Mouse (Mus musculus) cerebellum, adult 9-10 months (tissue): ENCODE data around the gene Igsf9.

ENCODE experiments used
- DNase-seq: peaks from one replicate; pipeline ENCODE4 v3.0.0; 2022

The Igsf9 gene

DNA sequence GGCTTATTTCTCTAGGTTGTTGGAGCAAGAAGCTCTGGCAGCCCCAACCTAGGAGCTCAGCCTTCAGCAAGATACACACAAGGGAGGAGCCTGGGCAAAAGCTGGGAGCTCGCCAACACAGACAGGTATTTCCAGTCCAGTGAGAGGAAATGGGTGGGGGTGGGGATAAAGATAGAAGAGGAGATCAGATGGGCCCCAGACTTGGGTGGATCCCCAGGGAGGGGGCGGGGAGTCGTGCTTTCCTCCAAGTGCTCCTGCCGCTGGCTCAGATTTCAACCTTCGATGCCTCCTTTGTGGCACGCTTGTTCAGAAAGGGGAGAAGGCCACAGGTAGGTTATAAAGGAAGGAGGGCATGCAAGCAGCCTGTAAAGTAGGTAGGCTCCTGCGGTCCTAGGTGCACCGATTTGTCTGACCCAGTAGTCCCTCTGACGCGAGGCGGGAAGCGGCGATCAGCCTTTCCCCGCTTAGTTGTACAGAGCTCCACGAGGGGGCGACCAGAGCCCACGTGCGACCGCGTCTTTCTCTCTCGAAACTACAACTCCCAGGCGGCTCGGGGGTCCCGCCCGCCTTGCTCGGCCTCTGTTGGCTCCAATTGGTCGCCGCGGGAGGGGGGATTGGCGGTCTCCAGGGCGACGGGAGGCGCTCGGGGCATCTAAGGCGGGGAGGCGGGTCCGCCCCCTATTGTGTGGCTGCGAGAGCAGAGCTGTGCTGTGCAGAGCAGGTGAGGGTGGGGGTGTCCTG lies at the start of gene Igsf9:
Gene Igsf9 (plus strand): TSS at position 249 of the 741 bp plus-strand sequence.
- peak; percentile 83 for DNase-seq

DNA sequence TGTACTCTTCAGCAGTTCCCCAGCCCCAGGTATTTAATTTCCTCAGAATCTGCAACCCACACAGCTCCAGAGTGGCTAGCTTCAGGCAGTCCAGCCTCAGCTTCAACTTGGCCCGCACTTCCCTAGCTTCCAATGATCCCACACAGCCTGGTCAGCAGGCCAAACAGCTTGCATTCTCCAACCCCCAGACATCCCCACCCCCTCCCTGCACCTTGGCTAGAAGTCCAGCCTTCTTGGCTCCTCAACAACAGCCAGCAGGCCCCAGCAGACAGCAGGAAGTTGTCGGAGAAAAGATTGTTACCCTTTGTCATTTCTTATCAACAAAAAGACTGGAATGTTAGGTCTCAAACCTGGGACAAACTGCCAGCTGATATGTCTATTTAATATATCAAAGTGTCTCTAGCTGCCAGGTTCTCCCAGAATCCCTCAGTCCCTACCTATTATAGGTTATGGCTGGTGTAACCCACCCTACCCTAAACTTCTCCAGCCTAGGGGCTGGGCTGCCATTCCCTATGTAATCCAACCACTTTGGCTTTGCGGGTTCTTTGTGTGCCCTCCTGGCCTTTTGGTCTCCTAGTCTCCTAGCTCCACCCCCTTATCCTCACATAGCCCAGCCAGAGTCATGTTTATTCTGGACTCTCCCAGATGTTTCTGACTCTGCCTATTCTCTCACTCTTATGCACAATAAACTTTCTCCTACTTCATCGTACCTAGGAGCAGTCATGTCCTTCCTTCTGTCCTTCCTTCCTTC lies 49.6 kb upstream of the Igsf9 start:
- DNase-seq, result no peak

DNA sequence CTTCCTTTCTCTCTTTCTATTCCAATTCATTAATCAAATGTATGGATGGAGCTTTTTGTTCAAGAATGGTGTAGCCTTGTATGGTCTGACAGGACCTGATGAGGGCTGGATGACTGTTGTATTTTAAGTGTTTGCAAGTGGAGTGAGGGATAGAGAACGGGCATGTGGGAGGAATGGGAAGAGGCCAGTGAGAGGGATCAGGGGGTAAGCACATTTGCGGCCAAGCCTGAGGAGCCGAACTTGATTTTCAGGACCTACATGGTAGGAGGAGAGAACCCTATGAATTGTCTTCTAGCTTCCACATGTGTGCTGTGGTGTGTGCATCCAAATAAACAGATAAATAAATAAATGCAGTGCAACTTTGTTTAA lies 49.0 kb upstream of the Igsf9 start:
- DNase-seq, result no peak

DNA sequence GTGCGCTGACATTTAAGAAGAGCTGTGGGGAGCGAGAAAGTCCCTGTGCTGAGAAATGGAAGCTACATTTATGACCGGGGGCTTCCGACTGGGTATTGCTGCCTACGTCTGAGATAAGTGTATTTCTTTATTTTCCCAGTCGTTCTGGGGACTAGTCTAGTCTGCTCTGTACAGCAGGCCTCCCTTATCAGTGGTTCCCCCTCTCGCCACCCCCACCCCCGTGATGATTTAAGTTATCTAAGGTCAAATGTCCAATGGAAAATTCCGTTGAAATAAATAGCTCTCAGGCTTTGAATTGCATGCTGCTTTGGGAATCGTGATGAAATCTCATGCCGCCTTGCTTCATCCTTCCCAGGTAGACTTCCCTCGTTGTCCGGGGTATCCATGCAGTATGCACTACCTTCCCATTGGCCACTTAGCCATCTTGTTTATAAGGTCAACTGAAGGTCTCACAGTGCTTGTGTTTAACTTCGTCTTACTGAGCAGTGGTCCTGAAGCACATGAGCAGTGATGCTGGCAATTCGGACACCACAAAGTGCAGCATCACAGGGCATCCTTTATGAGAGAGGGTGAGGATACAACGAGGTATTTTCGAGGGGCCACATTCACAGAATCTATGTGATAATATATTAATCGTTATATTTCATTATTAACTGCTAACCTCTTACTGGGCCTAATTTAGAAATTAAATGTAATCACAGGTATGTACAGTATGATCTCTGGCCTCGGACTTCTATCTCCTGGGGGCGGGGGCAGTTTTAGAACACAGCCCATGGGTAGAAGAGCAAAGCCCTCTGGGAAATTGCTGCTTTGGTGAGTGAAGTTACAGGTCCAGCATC lies 48.4 kb upstream of the Igsf9 start:
- no peak for DNase-seq

DNA sequence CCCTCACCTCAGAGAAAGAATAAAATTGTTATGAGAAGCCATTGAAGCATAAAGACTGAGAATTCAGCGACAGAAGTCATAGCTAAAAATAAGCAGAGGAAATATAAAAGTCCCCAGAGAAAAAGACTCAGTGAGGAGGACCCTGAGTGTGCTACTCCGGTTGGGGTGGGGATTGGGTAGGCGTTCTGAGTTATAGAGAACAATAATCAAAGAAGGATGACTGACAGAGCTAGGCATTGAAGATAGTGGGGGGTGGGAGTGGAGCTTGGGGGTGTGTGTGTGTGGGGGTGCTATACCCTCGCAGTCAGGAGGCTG lies 47.8 kb upstream of the Igsf9 start:
- no peak for DNase-seq

DNA sequence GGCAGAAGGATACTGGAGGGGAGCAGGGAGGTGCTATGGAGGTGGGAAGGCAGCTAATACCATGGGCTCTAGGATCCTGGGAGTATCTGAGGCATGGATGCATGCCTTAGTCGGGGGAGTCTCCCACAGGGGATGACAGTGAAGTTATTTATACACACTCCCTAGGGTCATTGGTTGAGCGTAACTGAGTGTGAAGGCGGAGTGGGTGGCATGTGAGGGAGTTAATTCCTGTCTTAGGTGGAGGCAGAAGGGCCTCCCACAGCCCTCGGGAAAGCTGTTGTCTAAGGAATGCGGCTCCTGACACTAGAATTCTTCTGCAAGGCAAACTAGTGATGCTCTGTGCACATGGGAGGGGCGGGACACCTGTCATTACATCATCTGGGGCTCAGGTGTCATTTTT lies 44.8 kb upstream of the Igsf9 start:
- DNase-seq, result no peak

DNA sequence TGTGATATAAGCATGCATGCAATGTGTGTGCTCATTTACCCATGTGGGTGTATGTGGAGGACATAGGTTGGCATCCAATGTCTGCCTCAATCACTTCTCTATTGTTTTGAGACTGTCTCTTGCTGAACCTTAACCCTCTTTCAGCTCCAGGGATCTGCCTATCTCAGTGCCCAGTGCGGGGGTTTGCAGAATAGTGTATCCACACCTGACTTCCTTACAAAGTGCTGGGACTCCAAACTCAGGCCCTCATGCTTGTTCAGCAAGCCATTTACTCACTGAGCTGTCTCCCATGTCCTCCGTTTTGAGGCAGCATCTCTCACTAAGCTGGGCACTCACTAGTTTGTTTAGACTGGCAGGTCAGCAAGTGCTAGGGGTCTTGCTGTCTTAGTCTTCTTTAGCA lies 43.0 kb upstream of the Igsf9 start:
- DNase-seq, result no peak

DNA sequence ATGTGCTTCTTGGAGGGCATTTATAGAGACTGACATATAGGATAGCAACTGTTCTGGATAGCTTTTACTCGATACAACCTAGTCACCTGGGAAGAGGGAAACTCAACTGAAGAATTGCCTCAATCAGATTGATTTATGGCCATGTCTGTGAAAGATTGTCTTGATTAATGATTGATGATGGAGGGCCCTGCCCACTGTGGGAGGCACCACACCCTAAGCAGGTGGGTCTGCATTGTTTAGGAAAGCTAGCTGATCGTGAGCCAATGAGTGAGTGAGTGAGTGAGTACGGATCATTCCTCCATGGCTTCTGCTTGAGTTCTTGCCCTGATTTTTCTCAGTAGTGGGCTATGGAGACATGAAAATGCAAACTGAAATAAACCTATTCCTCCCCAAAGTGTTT lies 41.1 kb upstream of the Igsf9 start:
- DNase-seq, result no peak

DNA sequence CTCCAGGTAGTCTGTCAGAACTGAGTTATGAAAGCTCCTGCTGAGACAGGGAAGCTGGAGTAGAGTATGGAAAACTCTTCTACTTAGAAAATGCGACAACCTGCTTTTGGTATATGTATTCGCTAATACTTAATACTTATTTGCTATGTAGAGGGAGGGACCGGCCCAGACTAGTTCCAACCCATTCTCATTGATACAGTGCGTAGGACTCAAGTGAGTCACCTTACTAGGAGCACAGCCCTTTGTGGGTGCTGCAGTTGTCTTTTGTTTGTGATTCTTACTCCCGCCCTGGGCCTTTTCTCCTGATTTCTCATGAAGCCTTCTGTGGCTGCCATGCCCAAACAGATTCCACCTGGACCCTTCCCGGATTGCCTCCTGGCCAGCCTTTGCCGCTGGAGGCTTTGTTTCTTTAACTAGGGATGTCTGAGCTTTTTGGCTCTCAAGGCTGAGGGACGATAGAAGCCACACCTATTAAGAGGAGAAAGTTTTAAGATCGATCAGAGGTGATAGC lies 39.6 kb upstream of the Igsf9 start:
- no peak for DNase-seq

DNA sequence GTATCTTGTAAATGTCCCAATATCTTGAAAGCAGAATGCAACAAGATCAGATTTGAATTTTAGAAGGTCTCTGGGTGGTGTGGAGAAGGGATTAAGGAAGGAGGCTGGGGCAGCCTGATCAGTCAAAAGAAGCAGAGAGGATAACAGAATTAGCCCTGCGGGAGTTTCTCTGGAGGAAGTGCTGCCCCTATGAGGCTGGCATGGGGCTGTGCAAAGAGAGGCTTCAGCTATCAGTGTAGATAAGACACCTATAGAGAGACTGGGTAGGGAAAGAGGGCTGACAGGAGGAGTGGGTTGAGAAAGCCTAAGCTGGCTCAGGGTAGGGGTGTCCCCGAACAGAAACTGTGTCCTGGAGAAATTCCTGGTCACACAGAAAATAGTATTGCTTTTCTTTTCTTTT lies 31.4 kb upstream of the Igsf9 start:
- DNase-seq, result no peak

DNA sequence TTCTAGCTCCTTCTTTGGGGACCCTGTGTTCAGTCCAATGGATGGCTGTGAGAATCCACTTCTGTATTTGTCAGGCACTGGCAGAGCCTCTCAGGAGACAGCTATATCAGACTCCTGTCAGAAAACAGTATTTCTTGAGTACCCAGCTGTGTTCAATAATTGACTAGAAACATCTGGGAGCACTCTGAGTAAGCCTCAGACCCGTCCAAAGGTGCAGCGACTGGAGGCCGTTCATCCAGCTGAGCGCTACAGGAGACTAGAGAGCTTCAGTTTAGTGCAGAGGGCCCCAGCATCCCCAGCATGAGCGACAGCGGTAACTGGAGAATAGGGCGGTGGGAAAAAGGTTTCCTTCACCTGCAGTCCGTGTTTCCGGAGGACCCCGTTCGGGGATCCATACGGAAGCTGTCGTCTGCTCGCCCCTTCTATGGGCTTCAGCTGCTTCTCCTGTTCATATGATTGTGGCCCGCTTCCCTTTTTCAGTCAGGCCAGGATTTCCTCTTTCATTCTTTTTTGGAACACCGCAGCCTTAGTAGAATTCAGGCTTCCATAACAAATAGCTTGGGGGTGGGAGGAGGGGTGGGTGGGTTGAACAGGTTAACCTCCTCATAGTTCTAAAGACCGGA lies 30.6 kb upstream of the Igsf9 start:
- no peak for DNase-seq

DNA sequence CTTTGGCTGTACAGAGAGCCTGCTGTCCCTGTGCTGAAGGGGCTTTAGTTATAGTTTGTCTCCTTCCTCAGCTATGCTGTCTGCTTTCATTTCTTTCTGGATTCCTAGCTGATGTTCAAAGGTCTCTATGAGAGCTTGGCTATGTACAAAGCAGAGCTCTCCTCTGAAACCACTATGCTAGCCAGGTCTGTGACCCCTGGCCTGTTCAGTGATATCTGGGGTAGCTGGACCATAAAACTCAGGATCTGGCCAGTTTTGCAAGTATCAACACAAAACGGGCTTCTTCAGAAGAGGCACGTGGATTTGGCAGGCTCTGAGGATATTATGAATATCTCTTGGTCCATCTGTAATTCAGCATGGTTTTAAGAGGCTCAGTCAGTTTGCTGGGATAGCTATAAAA lies 28.7 kb upstream of the Igsf9 start:
- DNase-seq, result no peak

DNA sequence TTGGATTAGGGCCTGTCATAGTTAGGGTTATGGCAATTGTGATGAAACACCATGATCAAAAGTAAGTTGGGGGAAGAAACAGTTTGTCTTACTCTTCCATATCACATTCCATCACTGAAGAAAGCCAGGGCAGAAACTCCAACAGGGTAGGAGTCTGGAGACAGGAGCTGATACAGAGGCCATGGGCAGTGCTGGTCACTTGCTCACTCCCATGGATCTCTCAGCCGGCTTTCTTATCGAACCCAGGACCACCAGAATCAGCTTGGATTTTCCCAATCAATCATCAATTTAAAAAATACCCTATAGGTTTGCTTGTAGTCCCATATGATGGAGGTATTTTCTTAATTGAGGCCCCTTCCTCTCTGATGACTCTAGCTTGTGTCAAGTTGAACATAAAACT lies 27.8 kb upstream of the Igsf9 start:
- no peak for DNase-seq

DNA sequence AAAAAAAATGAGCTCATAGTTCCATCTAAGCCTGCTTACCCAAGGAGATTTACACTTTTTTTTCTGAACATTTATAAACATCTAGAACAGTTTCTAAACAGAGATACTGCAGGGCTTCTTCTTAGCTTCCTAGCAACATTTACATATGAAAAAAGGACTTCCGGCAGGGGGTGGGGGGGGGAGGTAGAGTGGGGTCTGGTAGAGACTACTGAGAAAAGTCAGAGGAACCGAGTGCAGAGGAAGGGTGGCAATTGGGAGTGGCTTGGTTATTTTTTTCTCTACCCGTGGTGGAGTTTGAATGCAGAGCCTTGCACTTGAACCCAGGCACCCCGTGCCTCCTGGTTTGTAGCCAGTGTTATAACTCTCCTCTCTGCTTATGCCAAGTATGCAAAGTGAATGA lies 26.2 kb upstream of the Igsf9 start:
- no peak for DNase-seq

DNA sequence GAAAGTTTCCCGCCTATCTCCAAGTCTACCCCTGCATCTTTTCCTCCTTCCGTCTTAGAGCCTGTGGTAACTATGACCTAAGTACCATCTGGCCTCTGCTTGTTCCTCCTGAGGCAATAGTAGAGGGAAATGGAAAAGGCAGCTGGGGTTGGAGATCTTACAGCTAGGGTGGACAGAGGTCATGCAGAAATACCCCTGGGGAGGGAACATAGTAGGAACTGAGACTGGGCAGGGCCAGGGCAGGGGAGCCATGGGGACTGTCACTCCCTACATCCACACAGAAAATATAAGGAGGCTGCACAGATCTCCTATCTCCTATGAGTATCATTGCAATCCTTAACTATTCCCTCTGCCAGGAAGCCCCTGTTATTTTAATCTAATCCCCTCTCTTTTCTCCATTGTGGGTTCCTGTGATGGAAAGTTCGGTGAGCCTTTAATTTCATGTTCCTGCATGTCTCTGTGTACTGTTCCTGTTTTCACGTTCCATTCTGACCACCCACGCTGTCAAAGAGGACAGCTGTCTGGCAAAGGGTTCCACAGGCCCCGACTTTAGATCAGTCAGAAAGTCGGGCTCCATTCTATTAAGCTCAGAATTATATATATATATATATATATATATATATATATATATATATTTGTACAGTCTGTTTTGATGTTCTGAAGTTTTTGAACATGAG lies 25.4 kb upstream of the Igsf9 start:
- no peak for DNase-seq

DNA sequence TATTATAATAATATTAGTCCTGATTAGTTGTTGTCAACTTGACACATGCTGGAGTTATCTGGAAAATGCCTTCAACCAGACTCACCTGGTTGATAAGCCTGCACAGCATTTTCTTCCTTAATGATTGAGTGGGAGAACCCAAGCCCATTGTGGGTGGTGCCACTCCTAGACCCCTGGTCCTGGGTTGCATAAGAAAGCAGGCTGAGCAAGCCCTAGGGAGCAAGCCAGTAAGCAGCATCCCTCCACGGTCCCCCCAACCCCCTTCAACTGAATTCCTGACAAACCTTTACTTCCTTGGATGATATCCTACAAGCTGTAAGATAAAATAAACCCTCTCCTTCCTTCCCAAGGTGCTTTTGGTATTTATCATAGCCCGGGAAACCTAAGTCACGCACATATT lies 24.4 kb upstream of the Igsf9 start:
- no peak for DNase-seq

DNA sequence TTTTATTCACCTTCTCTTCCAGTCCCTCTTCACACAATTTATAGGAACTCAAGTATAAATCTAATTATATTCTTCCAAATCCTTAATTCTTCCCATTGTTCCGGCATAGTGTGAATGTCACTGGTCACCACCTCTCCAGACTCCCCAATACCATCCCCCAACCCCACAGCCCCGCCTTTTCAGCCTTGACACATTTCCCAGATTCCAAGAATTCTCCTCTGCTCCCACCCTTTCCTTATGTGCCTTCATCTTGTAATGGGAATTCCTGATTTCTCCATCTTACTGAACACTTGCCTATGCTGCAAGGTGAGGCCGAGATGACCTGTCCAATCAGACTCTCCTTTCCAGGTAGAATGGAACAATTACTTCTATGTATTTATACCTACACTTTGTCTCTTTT lies 23.5 kb upstream of the Igsf9 start:
- no peak for DNase-seq

DNA sequence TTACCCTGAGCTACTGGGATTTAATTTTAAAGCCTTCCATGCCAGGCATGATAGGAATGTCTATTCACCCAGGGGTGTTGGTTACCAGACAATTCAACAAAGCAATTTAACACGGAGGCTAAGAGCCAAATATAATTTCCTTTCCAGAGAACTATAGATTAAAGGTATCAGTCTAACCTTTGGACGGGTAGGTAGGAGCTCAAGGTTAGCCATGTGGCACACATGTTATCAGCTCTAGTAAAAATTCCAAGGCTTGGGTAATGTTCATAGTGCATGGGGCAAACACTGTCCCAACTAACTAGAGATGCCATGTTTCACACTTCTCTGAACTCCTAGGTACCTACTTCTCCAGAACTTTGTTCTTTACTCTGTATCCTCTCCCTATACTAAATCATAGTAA lies 20.0 kb upstream of the Igsf9 start:
- no peak for DNase-seq

DNA sequence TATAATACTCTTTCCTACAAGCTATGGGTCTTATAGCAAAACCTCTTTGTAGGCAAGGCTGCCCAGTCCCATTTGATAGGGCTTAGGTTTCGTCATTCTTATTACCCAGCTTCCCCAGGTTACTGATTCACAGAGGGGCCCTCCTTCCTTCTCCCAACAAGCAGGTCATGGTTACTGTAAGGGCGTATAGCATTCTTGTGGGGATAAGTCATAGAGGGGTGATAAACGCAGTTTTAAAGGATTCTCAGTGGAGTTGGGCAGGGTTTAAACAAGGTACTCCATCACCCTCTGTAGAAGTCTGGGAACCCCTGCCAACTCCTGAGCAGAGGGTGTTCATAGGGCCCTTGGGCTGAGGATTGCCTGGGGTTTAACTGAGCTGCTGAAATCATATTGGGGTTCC lies 19.1 kb upstream of the Igsf9 start:
- DNase-seq, result no peak

DNA sequence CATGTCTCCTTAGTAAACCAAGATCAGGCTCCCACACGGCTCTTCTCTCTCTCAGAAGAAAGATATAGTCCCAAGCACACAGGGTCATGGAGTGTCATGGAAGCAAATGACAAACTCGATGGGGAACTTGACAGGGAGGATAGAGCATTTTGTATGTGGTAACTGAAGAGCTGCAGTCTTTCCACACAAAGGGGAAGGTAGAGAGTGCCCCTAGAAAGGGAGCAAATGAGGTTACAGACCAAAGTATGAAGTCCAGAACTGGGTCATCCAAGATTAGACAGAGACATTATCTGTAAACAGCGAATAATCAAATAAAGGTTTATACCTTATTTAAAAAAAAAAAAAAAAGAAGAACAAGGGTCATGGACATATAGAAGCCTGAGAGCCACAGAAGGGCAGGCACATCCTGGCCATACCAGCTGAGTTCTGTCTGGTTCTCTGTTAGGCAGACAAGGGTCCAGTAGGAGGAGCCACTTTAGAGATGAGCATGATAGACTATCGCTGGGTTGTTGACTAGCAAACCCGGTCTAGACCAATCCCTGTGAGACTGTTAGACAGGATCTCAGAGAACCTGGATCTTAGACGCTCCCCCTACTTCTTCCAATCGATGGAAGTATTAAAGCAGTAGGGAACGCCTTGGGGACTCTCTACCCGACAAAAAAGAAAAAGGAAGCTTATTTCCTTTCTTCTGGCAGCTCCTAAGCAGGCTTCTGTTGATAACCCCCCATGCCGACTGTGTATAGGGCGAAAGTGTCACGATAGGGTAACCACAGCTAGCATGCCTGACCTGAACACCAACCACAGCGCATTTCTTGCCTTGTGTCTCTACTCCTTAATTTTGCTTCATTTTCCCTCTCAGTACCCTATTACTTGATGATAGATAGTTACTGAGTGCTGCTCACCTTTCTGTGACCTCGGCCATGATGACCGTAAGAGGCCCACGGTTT lies 17.9 kb upstream of the Igsf9 start:
- DNase-seq, result no peak

DNA sequence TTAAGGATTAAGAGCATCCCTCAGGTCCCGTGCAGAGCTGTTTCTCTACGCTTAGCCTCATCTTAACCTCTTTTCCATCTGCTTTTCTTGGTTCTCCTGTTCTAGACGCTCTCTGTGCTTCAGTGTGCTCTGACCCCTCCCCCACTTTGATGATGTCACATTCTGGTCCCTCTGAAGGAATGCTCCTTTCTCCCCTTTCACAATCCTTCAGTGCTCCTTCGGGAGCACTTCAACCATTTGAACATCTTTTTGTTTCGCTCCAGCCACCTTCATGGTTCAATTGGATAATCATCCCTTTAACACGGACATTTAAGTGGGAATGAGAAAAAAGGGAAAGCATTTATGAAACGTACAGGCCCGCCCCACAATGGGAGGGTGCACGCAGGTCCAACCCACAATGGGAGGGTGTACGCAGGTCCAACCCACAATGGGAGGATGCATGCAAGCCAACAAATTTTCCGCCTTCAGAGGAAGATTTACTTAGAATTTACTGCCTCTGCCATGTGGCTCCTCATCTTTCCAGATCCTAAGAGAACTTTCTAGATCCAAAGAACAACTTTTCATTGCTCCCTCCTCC lies 13.2 kb upstream of the Igsf9 start:
- DNase-seq, result no peak
